Mouse (Mus musculus): Measurements from ENCODE around the gene Dtd2. TPM values are rescaled to one million over a fixed set of nuclear protein-coding genes. Genes with fewer than 3 reads are reported as not detected.

Dtd2 gene
- polyA plus RNA-seq, 1 experiment from 2014 or later: 19.7 TPM

DNA sequence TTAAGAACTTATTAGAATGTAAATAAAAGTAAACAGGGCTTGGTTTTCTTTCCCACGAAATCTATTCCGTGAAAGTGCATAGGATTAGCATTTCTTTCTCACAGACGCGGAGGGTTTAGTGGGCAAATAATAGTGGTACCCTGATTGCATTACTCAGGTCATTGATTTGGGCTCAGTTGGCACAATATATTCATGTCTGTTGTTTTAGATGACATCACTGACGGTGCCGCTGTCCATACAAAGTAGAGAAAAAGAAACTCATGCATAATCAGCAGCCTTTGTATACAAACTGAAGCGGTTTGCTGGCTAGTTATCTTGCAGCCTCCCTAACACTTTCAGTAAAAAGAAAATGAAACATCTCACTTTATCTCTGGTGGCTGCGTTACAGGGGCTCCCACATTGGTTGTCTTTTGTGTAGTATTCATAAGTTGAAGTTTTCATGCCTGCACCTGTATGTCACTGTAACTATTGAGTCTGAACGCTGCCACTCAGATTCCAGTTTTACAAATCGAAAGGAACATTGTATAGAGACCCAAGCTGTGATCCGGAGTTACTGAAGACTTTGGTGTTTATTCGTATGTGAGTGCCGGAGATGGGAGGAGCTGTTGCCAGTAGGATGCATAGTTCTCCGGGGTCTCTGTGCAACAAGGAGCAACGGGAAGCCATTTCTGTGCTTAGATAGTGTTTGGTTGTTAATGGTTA lies 3.8 kb upstream of the Dtd2 start:
- ATAC-seq (ENCODE audit: low FRiP score, low read depth): peak; percentile 33; the same call in 1 of the 2 replicates
- peak overlapping the region; percentile 20; the same call in 1 of the 2 replicates for H3K4me3 ChIP-seq
- peak overlapping the region; percentile 15; the same call in 1 of the 2 replicates for H3K27ac ChIP-seq
- 44% methylated on average over 15 of the region's 15 CpGs for WGBS
- H3K9ac ChIP-seq: 0 out of 2 replicates have a peak overlapping the region, but pooled peaks have one; percentile 8
- no peaks in the 10 kb centered on the region for H3K27me3 ChIP-seq (replicated peaks)
- H3K4me2 ChIP-seq (replicated peaks): peak overlapping the region; percentile 50
- no peaks in the 10 kb centered on the region for H3K4me1 ChIP-seq
- no peaks in the 10 kb centered on the region for H3K9me3 ChIP-seq
- no peaks in the 10 kb centered on the region for H3K36me3 ChIP-seq

DNA sequence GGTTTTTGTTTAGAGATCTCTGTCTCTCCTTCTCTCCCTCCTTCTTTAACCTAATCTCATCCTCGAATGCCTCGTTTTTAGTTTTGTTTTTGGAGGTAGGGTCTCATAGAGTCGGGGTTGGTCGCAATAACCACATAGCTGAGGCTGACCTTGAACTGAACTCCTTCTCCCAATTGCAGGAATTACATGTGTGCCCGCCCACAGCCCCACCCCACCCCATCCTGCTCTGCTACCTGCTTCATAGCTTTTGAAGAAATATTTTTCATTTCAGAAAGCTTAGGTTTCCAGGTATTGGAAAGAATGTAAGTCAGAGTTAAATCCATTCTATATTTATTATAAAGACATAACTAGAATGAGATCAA lies 313 bp upstream of the Dtd2 start:
- H3K9ac ChIP-seq: 0 out of 2 replicates have a peak overlapping the region, but pooled peaks have one; percentile 68
- peak; percentile 62 for ATAC-seq (ENCODE audit: low FRiP score, low read depth)
- 51% methylated on average over 5 of the region's 5 CpGs for WGBS

DNA sequence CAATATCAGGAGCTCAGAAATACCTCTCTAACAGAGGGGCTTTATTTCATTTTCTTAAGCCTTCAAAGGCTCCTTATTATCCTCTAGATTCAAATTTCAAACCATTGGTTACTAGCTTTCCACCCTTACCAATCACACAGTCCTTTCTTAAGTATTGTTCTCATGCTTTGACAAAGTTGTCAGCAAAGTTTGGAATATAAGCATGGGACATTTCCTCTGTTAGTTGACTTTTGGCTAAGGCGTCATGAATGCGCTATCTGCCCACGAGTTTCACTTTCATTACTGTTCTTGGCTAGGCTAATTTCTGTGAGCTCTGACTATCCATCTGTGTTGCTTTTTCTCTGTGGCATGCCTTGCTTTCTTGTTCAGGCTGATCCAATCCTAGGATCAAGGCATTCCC lies 3.6 kb downstream of the Dtd2 start:
- Histone ChIP-seq H3K9ac (no peak overlapping the region), H3K9me3 (no peaks in the 10 kb centered on the region), H3K4me3 (no peak overlapping the region), H3K27ac (no peak overlapping the region), H3K4me1 (no peaks in the 10 kb centered on the region), H3K27me3 (replicated peaks) (no peaks in the 10 kb centered on the region), H3K4me2 (replicated peaks) (no peak overlapping the region), H3K36me3 (peaks cover 12% of the 10 kb centered on the region)
- 96% methylated on average over 3 of the region's 3 CpGs for WGBS
- ATAC-seq (ENCODE audit: low FRiP score, low read depth): no peak

More for the DNA sequence above, 313 bp upstream of the Dtd2 start:
- no peaks in the 10 kb centered on the region for H3K9me3 ChIP-seq
- H3K27ac ChIP-seq: no peak overlapping the region
- H3K27me3 ChIP-seq (replicated peaks): no peaks in the 10 kb centered on the region
- H3K4me2 ChIP-seq (replicated peaks): peak overlapping the region; percentile 63
- no peaks in the 10 kb centered on the region for H3K36me3 ChIP-seq
- H3K4me1 ChIP-seq: no peaks in the 10 kb centered on the region
- H3K4me3 ChIP-seq: peak overlapping the region; percentile 67

DNA sequence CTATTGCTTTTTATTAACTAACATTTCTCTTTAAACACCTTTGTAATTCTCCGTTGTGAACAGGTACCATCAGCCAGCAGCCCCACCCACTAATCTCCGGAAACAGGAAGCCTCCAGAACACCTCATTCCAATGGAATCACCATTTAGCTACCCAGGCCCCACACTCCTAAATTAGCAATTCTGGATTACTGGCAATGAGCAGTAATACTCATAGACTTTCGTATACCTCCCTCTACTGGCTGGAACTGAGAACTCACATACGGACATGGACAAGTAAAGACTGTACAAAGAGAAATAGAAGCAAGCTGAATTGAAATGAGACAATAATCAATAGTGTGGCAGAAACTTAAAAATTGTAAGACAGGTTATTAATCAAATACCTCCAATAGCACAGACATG lies 4.8 kb downstream of the Dtd2 start:
- Histone ChIP-seq H3K36me3 (peaks cover 12% of the 10 kb centered on the region), H3K4me1 (no peaks in the 10 kb centered on the region), H3K9ac (no peak overlapping the region), H3K27ac (no peak overlapping the region), H3K4me2 (replicated peaks) (no peak overlapping the region), H3K9me3 (no peaks in the 10 kb centered on the region), H3K27me3 (replicated peaks) (no peaks in the 10 kb centered on the region), H3K4me3 (no peak overlapping the region)
- 37% methylated on average over 4 of the region's 4 CpGs for WGBS
- peak; percentile 59; the same call in 1 of the 2 replicates for ATAC-seq (ENCODE audit: low FRiP score, low read depth)

DNA sequence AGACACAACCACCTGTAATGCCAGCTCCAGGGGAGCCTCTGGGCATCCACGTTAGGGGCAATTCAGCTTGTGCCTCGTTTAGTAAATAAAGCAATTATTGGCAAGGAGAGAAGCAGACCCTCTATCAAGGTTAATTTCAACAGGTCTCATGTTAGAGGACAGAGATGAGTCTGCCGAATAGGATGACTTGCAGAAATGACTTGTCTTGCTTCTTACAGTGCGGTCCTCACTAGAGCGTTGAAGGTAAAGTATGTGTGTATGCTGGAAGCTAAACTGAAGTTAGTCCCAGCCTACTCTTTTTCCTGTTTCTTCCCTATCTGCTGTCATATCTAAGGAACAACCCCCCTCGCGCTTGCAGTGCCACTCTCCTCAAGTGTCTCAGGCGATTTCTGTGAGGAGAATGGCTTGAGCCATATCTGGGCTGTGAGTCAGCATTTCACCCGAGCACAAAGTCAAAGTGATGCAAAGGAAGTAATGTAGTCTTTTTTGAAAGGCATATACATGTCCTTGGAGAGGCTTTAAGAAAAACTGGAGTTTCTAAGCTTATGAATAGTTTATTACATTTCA lies 7.9 kb downstream of the Dtd2 start:
- WGBS: 91% methylated on average over 9 of the region's 9 CpGs
- ATAC-seq (ENCODE audit: low FRiP score, low read depth): no peak

DNA sequence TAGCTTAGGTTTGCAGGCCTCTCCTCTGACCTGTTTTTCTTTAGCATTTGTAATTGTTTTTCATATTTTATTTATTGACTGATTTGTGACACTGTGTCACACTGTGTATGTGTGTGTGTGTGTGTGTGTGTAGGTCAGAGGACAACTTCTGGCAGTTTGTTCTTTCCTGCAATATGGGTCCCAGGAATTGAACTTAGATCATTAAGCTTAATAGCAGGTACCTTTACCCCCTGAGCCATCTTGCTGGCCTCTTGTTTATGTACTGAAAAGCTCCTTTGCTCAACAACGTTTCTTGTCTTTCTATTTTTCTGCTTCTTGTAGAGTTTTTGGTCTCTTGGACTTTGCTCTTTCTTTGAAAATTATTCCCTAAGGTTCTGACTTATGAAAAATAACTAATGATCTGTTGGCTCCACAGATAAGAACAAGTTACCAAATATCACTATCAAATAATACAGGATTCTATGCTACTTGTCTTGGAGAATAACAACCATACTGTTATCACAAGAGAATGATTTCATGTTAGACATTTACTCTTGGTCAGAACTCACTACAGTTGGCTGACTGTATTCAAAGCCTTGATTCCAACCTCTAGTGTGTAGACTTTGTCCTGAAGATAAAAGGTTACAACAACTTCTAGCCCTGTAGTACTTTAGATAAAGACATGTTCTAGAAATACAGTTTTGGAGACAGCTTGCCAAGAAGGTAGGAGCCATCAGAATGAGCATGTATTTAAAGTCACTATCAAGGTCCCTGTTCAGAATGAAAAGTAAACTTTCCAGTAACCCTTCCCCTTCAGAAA lies 10.4 kb downstream of the Dtd2 start:
- Histone ChIP-seq H3K4me3 (no peak overlapping the region), H3K4me1 (no peaks in the 10 kb centered on the region), H3K27ac (no peak overlapping the region), H3K4me2 (replicated peaks) (no peak overlapping the region), H3K9me3 (no peaks in the 10 kb centered on the region), H3K36me3 (peaks cover 21% of the 10 kb centered on the region), H3K27me3 (replicated peaks) (no peaks in the 10 kb centered on the region), H3K9ac (no peak overlapping the region)
- 88% methylated on average over 1 of the region's 1 CpGs for WGBS
- ATAC-seq (ENCODE audit: low FRiP score, low read depth): no peak

More for the DNA sequence above, 7.9 kb downstream of the Dtd2 start:
- Histone ChIP-seq H3K4me2 (replicated peaks) (no peak overlapping the region), H3K36me3 (peaks cover 21% of the 10 kb centered on the region), H3K27ac (no peak overlapping the region), H3K9ac (no peak overlapping the region), H3K27me3 (replicated peaks) (no peaks in the 10 kb centered on the region), H3K9me3 (no peaks in the 10 kb centered on the region), H3K4me3 (no peak overlapping the region), H3K4me1 (no peaks in the 10 kb centered on the region)

DNA sequence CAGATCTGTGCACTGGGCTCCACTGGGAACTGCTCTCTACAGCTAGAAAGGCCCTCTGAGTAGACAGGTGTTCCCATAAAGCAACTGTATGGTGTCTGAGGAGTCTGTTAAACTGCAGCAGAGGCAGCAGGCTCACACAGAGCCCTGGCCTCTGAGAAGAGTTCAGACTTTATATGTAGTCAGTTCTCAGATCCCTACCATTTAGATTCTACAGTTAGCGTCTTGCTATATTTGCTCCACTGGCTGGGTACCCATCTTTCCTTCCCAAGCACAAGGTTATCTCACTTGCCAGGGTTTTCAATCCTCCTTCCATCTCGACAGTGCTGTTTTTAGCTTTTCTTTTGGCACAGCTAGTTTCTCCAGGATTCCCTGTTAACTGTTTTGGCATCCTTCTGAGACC lies 15.7 kb downstream of the Dtd2 start:
- Histone ChIP-seq H3K4me3 (no peak overlapping the region), H3K9ac (no peak overlapping the region), H3K27ac (no peak overlapping the region), H3K4me1 (no peaks in the 10 kb centered on the region), H3K27me3 (replicated peaks) (no peaks in the 10 kb centered on the region), H3K36me3 (peaks cover 6% of the 10 kb centered on the region; the same call in 1 of the 2 replicates), H3K4me2 (replicated peaks) (no peak overlapping the region), H3K9me3 (no peaks in the 10 kb centered on the region)
- WGBS: 84% methylated on average over 2 of the region's 2 CpGs
- no peak for ATAC-seq (ENCODE audit: low FRiP score, low read depth)

DNA sequence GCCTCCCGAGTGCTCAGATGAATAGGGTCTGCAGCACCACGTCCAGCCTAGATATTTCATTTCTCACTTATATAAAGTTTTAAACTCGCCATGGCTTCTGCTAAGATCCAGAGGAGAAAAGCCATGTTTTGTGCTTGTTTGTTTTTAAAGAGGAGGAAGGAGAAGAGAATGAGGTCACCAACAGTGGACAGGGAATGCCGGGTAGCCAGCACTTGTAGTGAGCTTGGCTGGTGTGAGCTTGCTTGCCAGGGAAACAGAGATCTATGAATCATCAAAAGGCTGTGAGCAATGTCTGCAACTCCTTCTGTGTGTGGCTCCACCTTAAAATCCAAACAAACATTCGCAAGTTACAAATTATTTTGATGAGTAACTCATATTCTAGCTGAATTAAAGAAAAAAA lies 17.8 kb downstream of the Dtd2 start:
- H3K4me1 ChIP-seq: no peaks in the 10 kb centered on the region
- H3K9ac ChIP-seq: no peak overlapping the region
- WGBS: 90% methylated on average over 5 of the region's 5 CpGs
- H3K27ac ChIP-seq: no peak overlapping the region
- H3K4me3 ChIP-seq: no peak overlapping the region
- no peak overlapping the region for H3K4me2 ChIP-seq (replicated peaks)
- H3K9me3 ChIP-seq: no peaks in the 10 kb centered on the region
- ATAC-seq (ENCODE audit: low FRiP score, low read depth): no peak
- no peaks in the 10 kb centered on the region for H3K27me3 ChIP-seq (replicated peaks)
- no peaks in the 10 kb centered on the region for H3K36me3 ChIP-seq

DNA sequence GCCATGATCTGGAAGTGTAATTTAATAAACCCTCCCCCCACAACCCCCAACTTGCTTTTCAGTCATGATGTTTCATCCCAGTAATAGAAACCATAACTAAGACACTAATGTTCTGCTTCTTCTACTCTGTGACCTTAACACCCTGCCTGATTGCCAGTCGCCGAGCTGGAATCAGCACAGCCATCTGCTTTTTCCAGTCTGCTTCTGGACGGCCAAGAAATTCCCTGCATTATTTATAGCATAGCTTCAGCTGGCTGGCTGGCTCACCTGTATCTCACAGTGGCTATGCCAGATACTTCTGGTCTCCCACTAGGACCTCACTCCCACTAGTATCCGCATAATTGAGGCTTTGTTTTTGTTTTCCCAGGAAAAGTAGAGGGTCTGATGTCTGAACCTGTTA lies 20.5 kb downstream of the Dtd2 start:
- H3K9me3 ChIP-seq: no peaks in the 10 kb centered on the region

DNA sequence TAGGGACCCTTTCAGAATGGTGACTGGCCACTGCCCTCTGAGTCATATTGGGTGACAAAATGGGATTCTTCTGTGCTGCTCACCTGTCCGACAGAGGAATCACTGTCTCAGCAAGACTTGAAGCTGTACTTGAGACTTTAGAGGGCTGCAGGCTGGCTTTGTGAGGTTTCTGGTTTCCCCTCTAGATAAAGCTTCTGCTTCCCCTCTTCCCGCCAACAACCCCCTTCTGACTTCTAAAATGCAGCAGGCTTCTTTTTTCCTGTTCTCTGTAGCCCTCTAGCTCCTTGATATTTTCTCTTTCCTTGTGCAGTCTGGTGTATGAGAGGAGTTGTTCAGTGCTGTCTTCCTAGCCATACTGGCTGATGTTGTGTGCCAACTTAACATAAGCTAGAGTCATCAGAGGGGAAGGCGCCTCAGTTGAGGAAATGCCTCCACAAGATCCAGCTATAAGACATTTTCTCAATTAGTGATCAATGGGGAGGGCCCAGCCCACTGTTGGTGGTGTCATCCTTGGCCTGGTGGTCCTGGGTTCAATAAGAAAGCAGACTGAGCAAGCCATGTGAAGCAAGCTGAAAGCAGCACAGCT lies 21.0 kb downstream of the Dtd2 start:
- Histone ChIP-seq H3K4me2 (replicated peaks) (no peak overlapping the region), H3K27me3 (replicated peaks) (no peaks in the 10 kb centered on the region), H3K36me3 (no peaks in the 10 kb centered on the region), H3K9me3 (no peaks in the 10 kb centered on the region), H3K27ac (no peak overlapping the region), H3K4me3 (no peak overlapping the region), H3K9ac (no peak overlapping the region), H3K4me1 (no peaks in the 10 kb centered on the region)
- ATAC-seq (ENCODE audit: low FRiP score, low read depth): no peak
- 92% methylated on average over 3 of the region's 3 CpGs for WGBS

More for the DNA sequence above, 20.5 kb downstream of the Dtd2 start:
- H3K9ac ChIP-seq: no peak overlapping the region
- WGBS: 84% methylated on average over 4 of the region's 4 CpGs
- H3K27ac ChIP-seq: no peak overlapping the region
- no peaks in the 10 kb centered on the region for H3K4me1 ChIP-seq
- no peaks in the 10 kb centered on the region for H3K36me3 ChIP-seq
- ATAC-seq (ENCODE audit: low FRiP score, low read depth): no peak
- no peaks in the 10 kb centered on the region for H3K27me3 ChIP-seq (replicated peaks)
- H3K4me2 ChIP-seq (replicated peaks): no peak overlapping the region
- H3K4me3 ChIP-seq: no peak overlapping the region

DNA sequence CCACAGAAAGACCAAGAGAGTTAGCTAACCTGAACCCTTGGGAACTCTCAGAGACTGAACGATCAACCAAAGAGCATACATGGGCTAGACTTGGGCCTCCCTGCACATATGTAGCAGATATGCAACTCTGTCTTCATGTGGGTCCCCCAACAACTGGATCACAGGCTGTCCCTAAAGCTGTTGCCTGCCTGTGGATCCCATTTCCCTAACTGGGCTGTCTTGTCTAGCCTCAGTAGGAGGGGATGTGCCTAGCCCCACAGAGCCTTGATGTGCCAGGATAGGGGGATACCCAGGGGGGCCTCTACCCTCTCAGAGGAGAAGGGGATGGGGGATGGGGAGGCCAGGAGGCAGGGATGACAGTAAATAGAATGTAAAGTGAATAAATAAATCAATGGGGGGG lies 22.7 kb downstream of the Dtd2 start:
- no peak overlapping the region for H3K9ac ChIP-seq
- no peak overlapping the region for H3K4me3 ChIP-seq
- H3K4me2 ChIP-seq (replicated peaks): no peak overlapping the region
- H3K27me3 ChIP-seq (replicated peaks): no peaks in the 10 kb centered on the region
- H3K27ac ChIP-seq: no peak overlapping the region
- no peaks in the 10 kb centered on the region for H3K36me3 ChIP-seq
- no peaks in the 10 kb centered on the region for H3K9me3 ChIP-seq
- no peaks in the 10 kb centered on the region for H3K4me1 ChIP-seq
- no peak for ATAC-seq (ENCODE audit: low FRiP score, low read depth)
- 93% methylated on average over 1 of the region's 1 CpGs for WGBS

DNA sequence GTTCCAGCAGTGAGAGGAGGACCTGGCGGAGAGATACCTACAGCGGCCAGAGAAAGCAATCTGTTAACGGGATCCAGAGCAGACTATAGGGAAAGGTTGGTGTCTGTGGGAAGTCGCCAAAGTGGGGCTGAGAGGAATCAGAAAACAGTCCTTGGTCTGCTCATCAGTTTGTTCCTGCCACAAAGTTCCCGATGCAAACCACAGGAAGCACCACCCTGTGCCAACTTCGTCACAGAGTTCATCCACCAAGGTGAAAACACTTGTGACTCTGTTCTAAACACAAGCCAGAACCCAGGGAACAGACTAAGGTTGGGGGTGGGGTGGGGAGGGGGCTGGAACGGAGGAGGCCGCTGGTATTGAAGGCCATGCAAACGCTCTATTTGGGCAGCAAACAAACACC lies 29.8 kb downstream of the Dtd2 start:
- H3K4me3 ChIP-seq: no peak overlapping the region
- no peaks in the 10 kb centered on the region for H3K36me3 ChIP-seq
- ATAC-seq (ENCODE audit: low FRiP score, low read depth): no peak
- no peak overlapping the region for H3K27ac ChIP-seq
- no peaks in the 10 kb centered on the region for H3K9me3 ChIP-seq
- no peaks in the 10 kb centered on the region for H3K4me1 ChIP-seq
- no peak overlapping the region for H3K4me2 ChIP-seq (replicated peaks)
- no peaks in the 10 kb centered on the region for H3K27me3 ChIP-seq (replicated peaks)
- H3K9ac ChIP-seq: no peak overlapping the region
- 82% methylated on average over 9 of the region's 9 CpGs for WGBS
